Mouse (Mus musculus) brain, embryonic 14.5 days (tissue): Measurements from ENCODE around the gene 2610507B11Rik.

Source experiments
- CTCF ChIP-seq: fragments of 200-500 bp; IDR thresholded peaks from 2 replicates; pipeline ENCODE4 v1.5.1; 2012; ENCODE audit warnings: inconsistent platforms, mild to moderate bottlenecking, moderate library complexity, borderline replicate concordance; ENCODE audit not compliant: insufficient read depth, insufficient read length; ENCODE audit errors: extremely low read depth
- POLR2A ChIP-seq: fragments of 200-500 bp; IDR thresholded peaks from 2 replicates; pipeline ENCODE4 v1.6.1; 2012; ENCODE audit warnings: mild to moderate bottlenecking, inconsistent platforms, borderline replicate concordance; ENCODE audit not compliant: poor library complexity, insufficient read depth, insufficient read length, severe bottlenecking; ENCODE audit errors: extremely low read depth

- TF ChIP-seq CTCF = no peak
- TF ChIP-seq POLR2A = no peak
Observed at GRCm38 (mm10) chr11:78289146-78289763, 27.7 kb downstream of the 2610507B11Rik start.
